Mouse (Mus musculus): ENCODE measurements around the gene Gm15262. TPM values are rescaled to one million over a fixed set of nuclear protein-coding genes. Genes with fewer than 3 reads are reported as not detected.

Gene Gm15262
- polyA plus RNA-seq (2012), result not detected in 2 replicates

GRCm38 (mm10) chrX:161287156-161287555, at the start of gene Gm15262:
Gm15262 (plus strand) TSS chrX:161287456.

Other genes starting within 250 kb of the Gm15262 start
- 1.4 and 1.6 TPM in 2 replicates for gene Scml2, start 170.3 kb upstream of the Gm15262 start, polyA plus RNA-seq (2012)

Data from megakaryocyte-erythroid progenitor cell, adult 5 weeks (primary cell).